Mouse (Mus musculus): ENCODE measurements around the gene Edil3.
A peak's percentile ranks its signal among the peaks of the same experiment; 100 is the strongest.

Edil3 gene

GRCm38 (mm10) chr13:89253990-89254642 lies 432.8 kb downstream of the Edil3 start:
- no peak for DNase-seq (ENCODE audit: low read depth)

GRCm38 (mm10) chr13:89256906-89257305 lies 435.6 kb downstream of the Edil3 start:
- no peak for DNase-seq (ENCODE audit: low read depth)

GRCm38 (mm10) chr13:89286696-89287305 lies 465.5 kb downstream of the Edil3 start:
- DNase-seq (ENCODE audit: low read depth), result no peak

GRCm38 (mm10) chr13:89288201-89288600 lies 466.9 kb downstream of the Edil3 start:
- no peak for DNase-seq (ENCODE audit: low read depth)

- DNase-seq (ENCODE audit: low read depth), result no peak
Measured at GRCm38 (mm10) chr13:89321155-89321554, 499.9 kb downstream of the Edil3 start.

- peak; percentile 8 for DNase-seq (ENCODE audit: low read depth)
Measured at GRCm38 (mm10) chr13:89324282-89324681, 503.0 kb downstream of the Edil3 start.

- DNase-seq (ENCODE audit: low read depth), result peak; percentile 67
Measured at GRCm38 (mm10) chr13:89334494-89334893, 513.2 kb downstream of the Edil3 start.

- no peak for DNase-seq (ENCODE audit: low read depth)
Measured at GRCm38 (mm10) chr13:89335908-89336579, 514.8 kb downstream of the Edil3 start.

GRCm38 (mm10) chr13:89339055-89339454 lies 517.8 kb downstream of the Edil3 start:
- no peak for DNase-seq (ENCODE audit: low read depth)

GRCm38 (mm10) chr13:89339776-89340175 lies 518.5 kb downstream of the Edil3 start:
- DNase-seq (ENCODE audit: low read depth), result no peak

GRCm38 (mm10) chr13:89355234-89355633 lies 534.0 kb downstream of the Edil3 start:
- no peak for DNase-seq (ENCODE audit: low read depth)

- DNase-seq (ENCODE audit: low read depth), result no peak
Measured at GRCm38 (mm10) chr13:89358407-89358806, 537.1 kb downstream of the Edil3 start.

GRCm38 (mm10) chr13:89362274-89362673 lies 541.0 kb downstream of the Edil3 start:
- DNase-seq (ENCODE audit: low read depth), result no peak

GRCm38 (mm10) chr13:89371253-89371652 lies 550.0 kb downstream of the Edil3 start:
- no peak for DNase-seq (ENCODE audit: low read depth)

GRCm38 (mm10) chr13:89371656-89372240 lies 550.5 kb downstream of the Edil3 start:
- DNase-seq (ENCODE audit: low read depth), result no peak

Data from NIH3T3 (cell line).